18 mouse cellular contexts compared by ENCODE assay signal in the genomic region with DNA sequence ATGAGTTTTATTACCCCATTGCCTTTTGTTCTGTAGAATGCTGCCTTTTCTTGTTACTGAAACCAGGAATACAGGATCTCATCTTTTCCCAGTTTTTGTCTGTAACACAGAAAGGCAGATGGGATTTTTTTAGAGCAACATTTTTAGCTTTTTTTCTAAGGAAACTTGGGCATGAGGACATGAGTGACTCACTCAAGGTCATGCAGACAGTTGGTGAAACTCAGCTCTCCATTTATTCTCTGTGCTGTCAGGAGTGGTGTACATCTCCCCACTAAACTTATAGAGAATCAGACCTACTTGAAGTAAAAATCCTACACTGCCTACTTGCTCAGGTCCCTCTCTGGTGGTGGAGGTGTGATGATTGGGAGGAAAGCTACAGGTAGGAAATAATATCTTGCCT.
DNase-seq lines count a peak whose midpoint lies in the region; ATAC-seq lines count a peak whose summit lies in the region.
"Had no signal": no experiment of that assay in that cellular context is flagged by ENCODE, and none has a peak within 500 bp of the region (broad histone marks: within the 10 kb centered on the region; RNA-seq: fewer than 3 reads in every experiment).

No protein-coding gene starts in this region.

- peak; percentile 33 for DNase-seq in adrenal gland, adult 2 months
- no peak for DNase-seq in adrenal gland, adult 18-20 months (ENCODE audit: low spot score in 2 of 2)
- DNase-seq in frontal cortex, postnatal 14 days (ENCODE audit: low spot score in 2 of 2) = no peak
- peak; percentile 8 for DNase-seq in right cerebral cortex, adult 18-20 months
- DNase-seq in right cerebral cortex, postnatal 36 days (ENCODE audit: low spot score in 2 of 2) = no peak
- DNase-seq in telencephalon, adult 2 months (ENCODE audit: low read depth, low spot score) = peak; percentile 26
- DNase-seq in spleen, postnatal 10 days (ENCODE audit: low spot score in 2 of 2) = no peak
- DNase-seq: adrenal gland, postnatal 10 days; adrenal gland, postnatal 25 days; cerebellum, adult 11-12 months; cerebellum, adult 2 months; cerebellum, adult 9-10 months; cerebellum, postnatal 10 days; cerebellum, postnatal 25 days; forebrain, postnatal 0 days had no signal

- peak; percentile 95 for ATAC-seq in frontal cortex, adult (ENCODE audit: low TSS enrichment)
- ATAC-seq: forebrain, embryonic 13.5 days; forebrain, embryonic 15.5 days; forebrain, postnatal 0 days had no signal

Comparison
In these comparisons a context has a peak if more than half of its experiments do, and no peak if none do; other contexts are left out.
1. DNase-seq: peak in adrenal gland, adult 2 months (single experiment), right cerebral cortex, adult 18-20 months (single experiment) and telencephalon, adult 2 months (single experiment); none in adrenal gland, adult 18-20 months (0 of 2), frontal cortex, postnatal 14 days (0 of 2), right cerebral cortex, postnatal 36 days (0 of 2) and spleen, postnatal 10 days (0 of 2).